Mouse (Mus musculus) lung, postnatal 0 days (tissue): ENCODE measurements around the gene Bcam. TPM values are rescaled to one million over a fixed set of nuclear protein-coding genes. Genes with fewer than 3 reads are reported as not detected.
A peak's percentile ranks its signal among the peaks of the same experiment; 100 is the strongest.

ENCODE experiments used
- ATAC-seq: fragments of 200-750 bp; cut with Nextera tagmentation; 2 replicates; pipeline ENCODE4 v1.8.0; 2017; ENCODE audit warnings: moderate library complexity
- DNase-seq: peaks from one replicate; pipeline ENCODE4 v3.0.0-alpha.2; 2016; ENCODE audit warnings: low spot score
- H3K27ac ChIP-seq: fragments of 300-500 bp; sonication (generic); 2 replicates; pipeline ENCODE4 v1.5.1; 2014; ENCODE audit warnings: antibody characterized with exemption, mild to moderate bottlenecking, low read length, mixed read lengths
- H3K27me3 ChIP-seq: fragments of 300-500 bp; sonication (generic); replicated peaks from 2 replicates; pipeline ENCODE4 v1.6.1; 2014; ENCODE audit warnings: low read length, mixed read lengths; ENCODE audit not compliant: insufficient read depth
- H3K36me3 ChIP-seq: fragments of 300-500 bp; sonication (generic); 2 replicates; pipeline ENCODE4 v1.6.1; 2014; ENCODE audit warnings: low read length, mixed read lengths; ENCODE audit not compliant: insufficient read depth
- H3K4me1 ChIP-seq: fragments of 300-500 bp; sonication (generic); 2 replicates; pipeline ENCODE4 v1.6.1; 2014; ENCODE audit warnings: antibody characterized with exemption, low read depth, low read length, mixed read lengths; ENCODE audit not compliant: insufficient read depth
- H3K4me2 ChIP-seq: fragments of 300-500 bp; sonication (generic); replicated peaks from 2 replicates; pipeline ENCODE4 v1.6.1; 2014; ENCODE audit warnings: low read depth, mild to moderate bottlenecking, low read length, moderate library complexity, mixed read lengths
- H3K4me3 ChIP-seq: fragments of 300-500 bp; sonication (generic); 2 replicates; pipeline ENCODE4 v1.5.1; 2014; ENCODE audit warnings: low read depth, low read length
- H3K9ac ChIP-seq: fragments of 300-500 bp; sonication (generic); replicated peaks from 2 replicates; pipeline ENCODE4 v1.6.1; 2014; ENCODE audit warnings: low read depth, mild to moderate bottlenecking
- H3K9me3 ChIP-seq: fragments of 300-500 bp; sonication (generic); 2 replicates; pipeline ENCODE4 v1.6.1; 2016; ENCODE audit warnings: low read length, mixed read lengths
- CTCF ChIP-seq: IDR thresholded peaks from 2 replicates; pipeline ENCODE4 v1.5.1; 2016; ENCODE audit warnings: antibody characterized with exemption, mild to moderate bottlenecking
- EP300 ChIP-seq: IDR thresholded peaks from 2 replicates; pipeline ENCODE4 v1.6.1; 2016; ENCODE audit warnings: antibody characterized with exemption, mild to moderate bottlenecking, control low read depth
- WGBS: fragments of 180-500 bp; shearing (Covaris S2); extraction: QIAGEN DNeasy Blood & Tissue Kit; methylation state at CpG from one replicate; pipeline ENCODE4 v1.1.7; 2014; 5-methylcytosine and 5-hydroxymethylcytosine counted together
- polyA plus RNA-seq: library from polyadenylated mRNA; unstranded; fragments of >200 nt; fragmentation: Nextera tagmentation; extraction: Ambion mirVana; gene quantifications from 2 replicates; pipeline ENCODE4 v1.2.1, GENCODE M21; 2015

The Bcam gene
- polyA plus RNA-seq, 1 experiment from 2014 or later, result 477 TPM

GRCm38 (mm10) chr7:19782645-19783044 lies 11.8 kb upstream of the Bcam start:
- TF ChIP-seq EP300 (no peak), CTCF (peak; percentile 82)
- H3K4me1 ChIP-seq, result no peaks in the 10 kb centered on the region
- H3K36me3 ChIP-seq, result no peaks in the 10 kb centered on the region
- H3K4me2 ChIP-seq, result no peak overlapping the region
- no peak overlapping the region for H3K9ac ChIP-seq
- H3K9me3 ChIP-seq, result no peaks in the 10 kb centered on the region
- WGBS, result 97% methylated on average over 4 of the region's 4 CpGs
- DNase-seq (peak; percentile 38), ATAC-seq (peak; percentile 27; the same call in 1 of the 2 replicates)
- H3K27me3 ChIP-seq, result no peaks in the 10 kb centered on the region
- H3K4me3 ChIP-seq, result no peak overlapping the region
- H3K27ac ChIP-seq, result no peak overlapping the region

- Histone ChIP-seq H3K27me3 (no peaks in the 10 kb centered on the region), H3K36me3 (no peaks in the 10 kb centered on the region), H3K4me3 (no peak overlapping the region), H3K9ac (no peak overlapping the region), H3K27ac (no peak overlapping the region), H3K4me2 (no peak overlapping the region), H3K9me3 (no peaks in the 10 kb centered on the region), H3K4me1 (no peaks in the 10 kb centered on the region)
- ATAC-seq (no peak), DNase-seq (no peak)
- 78% methylated on average over 7 of the region's 7 CpGs for WGBS
- TF ChIP-seq EP300 (no peak), CTCF (no peak)
These were observed 10.9 kb upstream of the Bcam start for GRCm38 (mm10) chr7:19781741-19782140.

GRCm38 (mm10) chr7:19779903-19780302 lies 9.1 kb upstream of the Bcam start:
- H3K9ac ChIP-seq, result no peak overlapping the region
- H3K4me1 ChIP-seq, result no peaks in the 10 kb centered on the region
- no peak overlapping the region for H3K4me2 ChIP-seq
- H3K9me3 ChIP-seq, result no peaks in the 10 kb centered on the region
- 68% methylated on average over 4 of the region's 4 CpGs for WGBS
- TF ChIP-seq EP300 (no peak), CTCF (peak; percentile 44)
- H3K4me3 ChIP-seq, result no peak overlapping the region
- H3K36me3 ChIP-seq, result no peaks in the 10 kb centered on the region
- ATAC-seq, result no peak
- no peak overlapping the region for H3K27ac ChIP-seq
- DNase-seq, result no peak
- H3K27me3 ChIP-seq, result no peaks in the 10 kb centered on the region

- Histone ChIP-seq H3K36me3 (no peaks in the 10 kb centered on the region), H3K4me1 (no peaks in the 10 kb centered on the region), H3K4me2 (no peak overlapping the region), H3K9ac (no peak overlapping the region), H3K27ac (0 out of 2 replicates have a peak overlapping the region, but pooled peaks have one; percentile 32), H3K4me3 (no peak overlapping the region), H3K27me3 (no peaks in the 10 kb centered on the region), H3K9me3 (no peaks in the 10 kb centered on the region)
- TF ChIP-seq CTCF (no peak), EP300 (peak; percentile 40; the same call in 1 of the 2 replicates)
- 64% methylated on average over 8 of the region's 8 CpGs for WGBS
- DNase-seq (peak; percentile 74), ATAC-seq (peak; percentile 75)
These were observed 7.8 kb upstream of the Bcam start for GRCm38 (mm10) chr7:19778645-19779044.

- ATAC-seq (peak; percentile 41), DNase-seq (no peak)
- 64% methylated on average over 11 of the region's 11 CpGs for WGBS
These were observed 6.4 kb upstream of the Bcam start for GRCm38 (mm10) chr7:19777049-19777723.

GRCm38 (mm10) chr7:19771682-19772081 lies 866 bp upstream of the Bcam start:
- H3K4me2 ChIP-seq, result 0 out of 2 replicates have a peak overlapping the region, but pooled peaks have one; percentile 23
- no peak for ATAC-seq
- H3K27me3 ChIP-seq, result no peaks in the 10 kb centered on the region
- peak overlapping the region; percentile 39 for H3K27ac ChIP-seq
- H3K9ac ChIP-seq, result no peak overlapping the region
- H3K9me3 ChIP-seq, result no peaks in the 10 kb centered on the region
- DNase-seq, result peak; percentile 51
- 28% methylated on average over 4 of the region's 4 CpGs for WGBS
- peaks cover 9% of the 10 kb centered on the region; the same call in 1 of the 2 replicates for H3K4me1 ChIP-seq
- H3K36me3 ChIP-seq, result 0 out of 2 replicates have a peak, but pooled peaks cover 2% of the 10 kb centered on the region
- TF ChIP-seq CTCF (no peak), EP300 (no peak)
- no peak overlapping the region for H3K4me3 ChIP-seq

More at GRCm38 (mm10) chr7:19777049-19777723, 6.4 kb upstream of the Bcam start:
- TF ChIP-seq EP300 (no peak), CTCF (no peak)
- H3K9ac ChIP-seq, result no peak overlapping the region
- H3K36me3 ChIP-seq, result no peaks in the 10 kb centered on the region
- H3K27me3 ChIP-seq, result no peaks in the 10 kb centered on the region
- no peaks in the 10 kb centered on the region for H3K4me1 ChIP-seq
- no peak overlapping the region for H3K4me2 ChIP-seq
- H3K9me3 ChIP-seq, result no peaks in the 10 kb centered on the region
- no peak overlapping the region for H3K4me3 ChIP-seq
- no peak overlapping the region for H3K27ac ChIP-seq
